Mouse (Mus musculus) kidney, embryonic 16.5 days (tissue): ENCODE measurements around the gene Erich2. TPM values are rescaled to one million over a fixed set of nuclear protein-coding genes. Genes with fewer than 3 reads are reported as not detected.

ENCODE experiments used
- ATAC-seq: fragments of 200-750 bp; cut with Nextera tagmentation; 2 replicates; pipeline ENCODE4 v1.8.0; 2017; ENCODE audit warnings: moderate TSS enrichment; ENCODE audit not compliant: low FRiP score, low TSS enrichment
- H3K27ac ChIP-seq: fragments of 300-500 bp; sonication (generic); 2 replicates; pipeline ENCODE4 v1.5.1; 2014; ENCODE audit warnings: low read length
- H3K27me3 ChIP-seq: fragments of 300-500 bp; sonication (generic); 2 replicates; pipeline ENCODE4 v1.6.1; 2014; ENCODE audit warnings: low read length, control low read depth, mixed read lengths; ENCODE audit not compliant: insufficient read depth
- H3K36me3 ChIP-seq: fragments of 300-500 bp; sonication (generic); 2 replicates; pipeline ENCODE4 v1.6.1; 2014; ENCODE audit warnings: low read length, control low read depth, mixed read lengths; ENCODE audit not compliant: insufficient read depth
- H3K4me1 ChIP-seq: fragments of 300-500 bp; sonication (generic); 2 replicates; pipeline ENCODE4 v1.6.1; 2014; ENCODE audit warnings: low read length, control low read depth, mixed read lengths; ENCODE audit not compliant: insufficient read depth
- H3K4me2 ChIP-seq: fragments of 300-500 bp; sonication (generic); replicated peaks from 2 replicates; pipeline ENCODE4 v1.6.1; 2014; ENCODE audit warnings: low read depth, low read length
- H3K4me3 ChIP-seq: fragments of 300-500 bp; sonication (generic); 2 replicates; pipeline ENCODE4 v1.5.1; 2014; ENCODE audit warnings: mild to moderate bottlenecking, low read length
- H3K9ac ChIP-seq: fragments of 300-500 bp; sonication (generic); replicated peaks from 2 replicates; pipeline ENCODE4 v1.6.1; 2014; ENCODE audit warnings: low read length
- H3K9me3 ChIP-seq: fragments of 300-500 bp; sonication (generic); 2 replicates; pipeline ENCODE4 v1.6.1; 2016; ENCODE audit warnings: low read length, control low read depth
- WGBS: fragments of 180-500 bp; shearing (Covaris S2); extraction: QIAGEN DNeasy Blood & Tissue Kit; methylation state at CpG from one replicate; pipeline ENCODE4 v1.1.7; 2014; 5-methylcytosine and 5-hydroxymethylcytosine counted together
- polyA plus RNA-seq: library from polyadenylated mRNA; unstranded; fragments of >200 nt; fragmentation: Nextera tagmentation; extraction: Ambion mirVana; gene quantifications from 2 replicates; pipeline ENCODE4 v1.2.1, GENCODE M21; 2015

Gene Erich2
- polyA plus RNA-seq, 1 experiment from 2014 or later: 2.6 TPM

DNA sequence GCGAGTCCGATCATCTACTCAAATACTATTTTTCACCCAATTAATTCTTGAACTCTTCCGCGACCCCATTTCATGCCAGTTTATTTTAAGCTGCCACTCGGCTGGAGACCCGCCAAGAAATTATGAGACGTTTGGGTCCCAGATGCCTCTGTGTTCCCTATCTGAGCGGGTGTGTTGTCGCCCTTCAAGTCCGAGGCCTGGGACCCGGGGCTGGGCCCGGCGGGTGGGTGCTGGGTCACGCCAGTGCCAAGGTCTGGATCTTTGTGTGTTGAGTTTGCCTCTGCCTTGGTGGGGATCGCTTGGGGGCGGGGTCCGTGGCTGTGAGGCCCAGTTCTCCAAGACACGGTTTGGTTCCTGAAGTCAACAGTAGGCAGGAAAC, 58.0 kb downstream of the Erich2 start:
- Histone ChIP-seq H3K4me3 (peak overlapping the region; percentile 18), H3K9ac (no peak overlapping the region), H3K9me3 (no peaks in the 10 kb centered on the region), H3K27ac (no peak overlapping the region), H3K27me3 (peaks cover 85% of the 10 kb centered on the region), H3K4me1 (peaks cover 62% of the 10 kb centered on the region), H3K4me2 (peak overlapping the region; percentile 87), H3K36me3 (no peaks in the 10 kb centered on the region)
- no peak for ATAC-seq
- 4% methylated on average over 18 of the region's 18 CpGs for WGBS

DNA sequence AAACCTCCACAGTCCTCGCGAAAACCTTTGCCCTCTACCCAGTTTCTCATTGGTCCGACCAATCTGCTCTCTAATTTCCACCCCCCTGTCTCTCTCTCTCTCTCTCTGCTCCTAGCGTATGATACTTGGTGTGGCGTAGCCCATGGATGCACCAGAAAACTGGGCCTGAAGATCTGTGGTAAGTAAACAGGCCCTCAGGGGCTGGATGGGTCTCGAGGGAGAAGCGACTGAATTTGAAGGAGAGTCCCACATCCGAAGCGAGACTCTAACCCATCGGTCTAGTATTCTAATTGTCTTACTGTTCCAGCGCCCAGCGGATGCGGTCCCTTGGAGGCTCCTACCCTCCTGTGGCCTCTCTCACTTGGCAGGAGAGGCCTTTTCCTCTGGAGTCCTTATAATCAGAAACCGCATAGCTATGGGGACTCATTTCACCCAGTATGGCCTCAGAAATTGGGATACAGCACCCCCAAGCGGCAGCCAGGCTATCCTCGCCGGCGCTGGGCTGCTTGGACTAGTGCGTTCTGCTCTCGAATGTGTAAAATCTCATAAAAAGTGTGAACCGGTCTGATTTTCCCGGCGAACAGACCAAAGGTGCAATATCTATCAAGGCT, 58.6 kb downstream of the Erich2 start:
- H3K27ac ChIP-seq: no peak overlapping the region
- no peak overlapping the region for H3K9ac ChIP-seq
- no peaks in the 10 kb centered on the region for H3K36me3 ChIP-seq
- 6% methylated on average over 23 of the region's 23 CpGs for WGBS
- H3K27me3 ChIP-seq: peaks cover 81% of the 10 kb centered on the region
- 0 out of 2 replicates have a peak, but pooled peaks have one; percentile 12 for ATAC-seq
- no peak overlapping the region; the same call in 1 of the 2 replicates for H3K4me3 ChIP-seq
- H3K4me1 ChIP-seq: peaks cover 57% of the 10 kb centered on the region
- no peaks in the 10 kb centered on the region for H3K9me3 ChIP-seq
- peak overlapping the region; percentile 87 for H3K4me2 ChIP-seq

DNA sequence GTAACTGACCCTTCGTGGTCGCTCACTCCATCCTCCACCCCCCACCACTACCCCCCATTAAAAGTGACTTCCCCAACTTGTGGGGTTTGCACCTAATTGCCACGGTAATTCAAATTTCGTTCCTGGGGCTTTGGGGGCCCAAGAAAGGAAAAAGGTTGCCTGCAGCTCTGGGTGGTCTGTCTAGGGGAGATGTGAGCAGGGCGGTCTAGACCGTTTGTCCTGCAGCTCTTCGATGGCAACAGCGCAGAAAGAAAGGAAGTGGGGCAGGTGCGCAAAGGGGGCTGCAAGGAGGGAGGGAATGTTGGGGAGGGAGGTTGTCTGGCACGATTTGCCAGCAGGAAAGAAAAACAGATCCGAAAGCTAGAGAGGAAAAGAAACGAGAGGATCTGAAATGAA, 59.1 kb downstream of the Erich2 start:
- peak overlapping the region; percentile 49 for H3K4me3 ChIP-seq
- H3K4me1 ChIP-seq: peaks cover 52% of the 10 kb centered on the region

DNA sequence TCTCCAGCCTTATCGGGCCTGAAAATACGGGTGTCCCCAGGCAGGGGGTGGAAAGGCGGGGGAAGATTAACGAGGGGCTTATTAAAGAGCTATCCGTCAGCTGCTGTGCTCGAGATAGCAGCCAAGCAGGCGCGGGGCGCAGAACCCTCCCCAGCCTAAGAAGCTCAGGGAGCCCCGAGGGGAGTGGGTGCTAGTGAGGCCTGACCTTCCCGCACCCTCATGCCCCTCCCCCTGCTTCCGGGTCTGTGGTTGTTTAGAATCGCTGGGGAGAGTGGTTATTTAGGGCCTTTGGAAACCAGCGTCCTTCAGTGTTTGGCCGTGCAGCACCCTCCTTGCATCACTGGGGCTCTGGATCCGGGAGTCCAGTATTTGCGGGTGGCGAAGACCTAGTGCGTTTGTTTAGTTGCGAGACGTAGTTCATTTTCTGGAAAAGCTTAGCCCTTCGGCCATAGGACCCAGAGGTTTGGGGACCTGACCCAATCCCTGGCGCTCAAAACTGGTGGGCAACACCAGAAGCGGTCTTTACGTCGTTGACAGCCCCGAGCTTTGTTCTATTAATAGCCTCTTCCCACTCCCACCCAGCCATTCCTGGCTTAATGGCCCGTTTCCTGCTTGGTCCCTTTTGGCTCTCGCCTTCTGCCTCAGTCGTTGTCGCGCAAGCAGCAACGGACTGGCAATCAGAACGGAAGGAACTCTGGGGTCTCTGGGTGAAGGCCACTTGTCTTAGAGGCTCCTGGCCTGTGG, 59.8 kb downstream of the Erich2 start:
- peaks cover 45% of the 10 kb centered on the region for H3K4me1 ChIP-seq
- no peaks in the 10 kb centered on the region for H3K9me3 ChIP-seq
- H3K9ac ChIP-seq: peak overlapping the region; percentile 42
- H3K4me2 ChIP-seq: peak overlapping the region; percentile 87
- peaks cover 69% of the 10 kb centered on the region for H3K27me3 ChIP-seq
- H3K27ac ChIP-seq: no peak overlapping the region
- peak; percentile 29; the same call in 1 of the 2 replicates for ATAC-seq
- WGBS: under 1% methylated on average over 34 of the region's 34 CpGs
- no peaks in the 10 kb centered on the region for H3K36me3 ChIP-seq
- H3K4me3 ChIP-seq: peak overlapping the region; percentile 49

More for the DNA sequence above, 59.1 kb downstream of the Erich2 start:
- peak overlapping the region; percentile 42 for H3K9ac ChIP-seq
- H3K27ac ChIP-seq: no peak overlapping the region
- H3K27me3 ChIP-seq: peaks cover 76% of the 10 kb centered on the region
- H3K4me2 ChIP-seq: peak overlapping the region; percentile 87
- WGBS: 2% methylated on average over 12 of the region's 12 CpGs
- no peaks in the 10 kb centered on the region for H3K36me3 ChIP-seq
- ATAC-seq: no peak
- no peaks in the 10 kb centered on the region for H3K9me3 ChIP-seq

DNA sequence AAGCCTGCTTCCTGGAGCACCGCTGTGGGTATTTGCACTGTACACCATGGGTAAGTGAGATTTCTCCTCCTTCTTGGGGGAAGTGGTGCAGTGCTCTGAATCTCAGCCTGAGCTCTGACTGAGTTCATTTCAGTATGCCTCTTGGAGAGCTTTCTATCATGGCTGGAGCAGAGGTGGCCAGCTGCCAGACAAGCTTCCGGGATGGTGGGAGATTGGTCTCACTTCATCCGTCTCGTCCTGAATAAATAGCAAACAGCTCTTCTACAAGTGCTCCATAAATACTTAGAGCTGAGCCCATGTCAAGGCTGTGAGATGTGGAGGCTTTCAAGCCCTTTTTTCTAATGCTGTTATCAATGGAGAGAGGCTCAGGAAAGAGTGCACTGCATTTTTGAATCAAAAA, 63.1 kb downstream of the Erich2 start:
- Histone ChIP-seq H3K9ac (no peak overlapping the region), H3K4me3 (no peak overlapping the region), H3K36me3 (no peaks in the 10 kb centered on the region), H3K4me1 (peaks cover 23% of the 10 kb centered on the region), H3K27me3 (peaks cover 39% of the 10 kb centered on the region), H3K9me3 (no peaks in the 10 kb centered on the region), H3K4me2 (no peak overlapping the region), H3K27ac (no peak overlapping the region)
- ATAC-seq: no peak
- 60% methylated on average over 4 of the region's 4 CpGs for WGBS

DNA sequence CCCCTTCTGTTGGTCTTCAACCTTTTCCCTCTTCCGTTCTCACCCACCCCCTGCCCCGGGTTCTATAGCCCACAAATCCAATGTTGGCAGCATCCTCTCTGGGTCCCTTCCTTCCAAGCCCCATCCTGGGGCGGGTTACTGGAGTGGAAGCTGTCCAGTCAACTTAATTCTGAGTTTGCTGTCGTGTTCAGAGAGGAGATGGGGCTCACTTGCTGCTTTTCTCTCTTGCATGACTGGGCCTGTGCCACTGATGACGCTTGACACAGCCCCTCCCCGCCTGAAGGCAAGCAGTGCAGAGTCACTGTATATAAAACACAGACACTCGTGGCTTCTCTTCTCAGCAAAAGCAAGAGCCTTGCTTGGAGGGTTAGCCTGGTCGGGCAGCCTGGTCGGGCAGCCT, 63.6 kb downstream of the Erich2 start:
- no peak for ATAC-seq
- Histone ChIP-seq H3K27me3 (peaks cover 38% of the 10 kb centered on the region), H3K4me3 (no peak overlapping the region), H3K36me3 (no peaks in the 10 kb centered on the region), H3K27ac (no peak overlapping the region), H3K9me3 (no peaks in the 10 kb centered on the region), H3K9ac (no peak overlapping the region), H3K4me1 (peaks cover 17% of the 10 kb centered on the region), H3K4me2 (no peak overlapping the region)
- WGBS: 56% methylated on average over 9 of the region's 9 CpGs

DNA sequence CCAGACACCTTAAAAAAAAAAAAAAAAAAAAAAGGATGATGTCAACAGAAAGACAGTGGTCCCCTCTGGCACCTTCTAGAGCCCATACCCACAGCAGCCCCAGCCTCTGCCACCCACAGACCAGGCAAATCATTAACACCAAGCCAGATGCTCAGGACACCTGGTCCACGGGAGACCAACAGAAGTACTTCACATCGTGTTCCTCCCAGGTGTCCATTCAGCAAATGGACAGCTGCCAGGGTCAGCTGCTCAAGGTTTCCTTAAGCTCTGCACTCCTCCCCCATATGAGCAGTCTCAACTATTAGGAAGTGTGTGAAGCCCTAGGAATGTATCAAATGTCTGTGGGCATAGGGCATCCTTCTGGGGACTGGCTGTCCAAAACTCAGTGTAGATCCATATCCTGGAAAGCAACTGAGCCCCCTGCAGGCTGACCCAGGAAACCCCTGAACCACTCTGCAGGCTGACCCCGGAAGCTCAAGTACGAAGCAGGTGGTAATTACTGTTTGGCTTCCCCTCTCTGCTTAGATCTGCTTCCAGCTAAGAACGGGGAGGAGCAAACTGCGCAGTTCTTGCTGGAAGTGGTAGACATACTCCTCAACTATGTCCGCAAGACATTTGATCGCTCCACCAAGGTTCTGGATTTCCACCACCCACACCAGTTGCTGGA, 65.1 kb downstream of the Erich2 start:
- Histone ChIP-seq H3K36me3 (no peaks in the 10 kb centered on the region), H3K4me3 (no peak overlapping the region), H3K27ac (no peak overlapping the region), H3K4me1 (peaks cover 3% of the 10 kb centered on the region; the same call in 1 of the 2 replicates), H3K27me3 (peaks cover 28% of the 10 kb centered on the region), H3K4me2 (no peak overlapping the region), H3K9me3 (no peaks in the 10 kb centered on the region), H3K9ac (no peak overlapping the region)
- no peak for ATAC-seq
- 66% methylated on average over 8 of the region's 8 CpGs for WGBS

DNA sequence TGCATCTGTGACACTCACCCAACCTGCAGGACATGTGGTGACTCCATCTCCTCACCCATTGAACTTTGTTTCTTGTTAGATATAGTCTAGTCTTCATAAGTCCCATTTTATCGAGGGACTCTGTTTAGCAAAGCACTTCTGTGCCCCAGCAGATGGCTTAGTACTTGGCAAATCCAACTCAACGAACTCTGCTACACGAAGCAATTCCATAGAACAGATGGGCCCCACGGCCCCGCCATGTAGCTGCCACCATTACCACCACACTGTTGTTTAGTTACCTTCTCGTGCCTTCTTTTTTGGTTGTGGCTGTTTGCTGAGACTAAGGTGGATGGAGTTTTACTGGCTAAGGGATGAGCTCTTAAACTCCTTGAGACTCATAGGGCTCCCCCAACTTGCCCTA, 79.6 kb downstream of the Erich2 start:
- Histone ChIP-seq H3K4me1 (no peaks in the 10 kb centered on the region), H3K27ac (no peak overlapping the region), H3K9me3 (no peaks in the 10 kb centered on the region), H3K27me3 (no peaks in the 10 kb centered on the region), H3K4me3 (no peak overlapping the region), H3K4me2 (no peak overlapping the region), H3K36me3 (no peaks in the 10 kb centered on the region), H3K9ac (no peak overlapping the region)
- no peak for ATAC-seq
- 90% methylated on average over 6 of the region's 6 CpGs for WGBS
